Mouse (Mus musculus): Measurements from ENCODE around the gene Olfm2. TPM values are rescaled to one million over a fixed set of nuclear protein-coding genes. Genes with fewer than 3 reads are reported as not detected.
"Not testable (repeated sequence)": the region's sequence is repeated elsewhere in the genome, so short reads cannot be mapped to it uniquely, and the experiment has no call there.

Gene Olfm2
- total RNA-seq, 2 experiments from 2014 or later = 0.53 to 0.58 TPM

DNA sequence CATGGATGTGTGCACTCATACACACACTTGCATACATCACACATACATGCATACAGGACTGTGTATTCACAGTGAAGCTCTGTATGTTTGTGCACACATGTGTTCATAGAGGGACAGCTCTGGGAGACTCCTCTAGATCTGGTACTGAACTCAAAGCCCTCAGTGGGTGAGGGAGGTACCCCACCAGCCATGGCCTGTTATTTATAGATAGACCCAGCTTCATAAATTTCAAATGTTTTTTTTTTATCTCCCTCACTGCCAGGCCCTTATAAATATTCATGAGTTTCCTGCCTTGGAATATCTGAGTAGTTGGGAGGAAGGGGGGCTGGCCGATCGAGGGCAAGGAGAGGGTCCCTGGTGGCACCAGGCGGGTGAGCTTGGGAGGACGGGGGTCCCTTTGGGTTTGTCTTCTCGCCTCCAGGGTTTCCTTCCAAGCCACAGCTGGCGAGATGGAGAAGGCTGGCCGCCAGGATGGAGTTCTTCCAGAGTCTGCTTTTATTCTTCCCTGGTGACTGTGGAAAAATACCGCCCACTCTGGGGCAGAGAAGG lies 42.2 kb downstream of the Olfm2 start:
- DNase-seq (ENCODE audit: low spot score in 2 of 2) = no peak

DNA sequence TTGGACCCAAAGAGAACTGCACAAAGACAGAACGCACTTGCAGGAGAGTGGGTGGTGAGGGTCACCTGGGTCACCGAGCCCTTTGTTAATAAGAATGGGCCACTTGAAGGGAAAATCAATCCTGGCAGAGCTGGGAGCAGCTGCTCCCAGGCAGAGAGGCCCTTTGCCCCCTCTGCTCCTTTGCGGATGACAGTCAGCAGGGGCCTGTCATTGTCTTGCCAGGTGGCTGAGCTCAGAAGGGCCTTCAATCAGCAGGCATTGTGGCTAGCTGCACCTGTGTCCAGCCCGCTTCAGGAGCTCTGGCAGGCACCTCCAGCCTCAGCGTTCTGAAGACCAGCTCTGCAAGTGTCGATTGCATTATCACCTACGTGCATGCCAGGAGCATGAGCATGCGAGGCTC lies 48.7 kb downstream of the Olfm2 start:
- DNase-seq (ENCODE audit: low spot score in 2 of 2) = no peak

DNA sequence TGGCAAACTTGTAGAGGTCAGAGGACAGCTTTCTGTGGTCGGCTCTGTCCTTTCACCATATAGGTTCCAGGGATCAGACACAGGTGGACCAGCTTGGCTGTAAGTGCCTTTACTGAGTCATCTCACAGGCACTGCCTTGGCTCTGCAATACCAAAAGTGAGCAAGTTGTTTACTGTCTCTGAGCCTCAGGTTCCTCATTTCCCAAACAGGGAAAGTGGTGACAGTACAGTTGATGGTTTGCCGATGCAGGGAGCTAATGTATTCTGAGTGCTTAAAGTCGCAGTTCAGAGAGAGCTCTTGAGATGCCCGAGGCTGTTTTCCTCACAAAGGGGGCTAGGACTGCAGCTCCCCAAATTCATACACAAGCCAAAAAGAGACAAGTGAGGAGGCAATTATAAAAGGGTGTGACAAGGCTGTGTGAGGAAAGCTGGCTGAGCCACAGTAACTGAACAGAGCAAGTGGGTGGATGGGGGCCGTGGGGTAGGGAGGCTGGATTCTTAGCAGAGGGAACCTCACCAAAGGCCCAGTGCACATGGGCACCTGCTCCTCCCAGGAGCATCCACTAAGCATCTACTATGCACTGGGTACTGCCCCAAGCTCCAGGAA lies 49.9 kb downstream of the Olfm2 start:
- DNase-seq (ENCODE audit: low spot score in 2 of 2) = no peak

DNA sequence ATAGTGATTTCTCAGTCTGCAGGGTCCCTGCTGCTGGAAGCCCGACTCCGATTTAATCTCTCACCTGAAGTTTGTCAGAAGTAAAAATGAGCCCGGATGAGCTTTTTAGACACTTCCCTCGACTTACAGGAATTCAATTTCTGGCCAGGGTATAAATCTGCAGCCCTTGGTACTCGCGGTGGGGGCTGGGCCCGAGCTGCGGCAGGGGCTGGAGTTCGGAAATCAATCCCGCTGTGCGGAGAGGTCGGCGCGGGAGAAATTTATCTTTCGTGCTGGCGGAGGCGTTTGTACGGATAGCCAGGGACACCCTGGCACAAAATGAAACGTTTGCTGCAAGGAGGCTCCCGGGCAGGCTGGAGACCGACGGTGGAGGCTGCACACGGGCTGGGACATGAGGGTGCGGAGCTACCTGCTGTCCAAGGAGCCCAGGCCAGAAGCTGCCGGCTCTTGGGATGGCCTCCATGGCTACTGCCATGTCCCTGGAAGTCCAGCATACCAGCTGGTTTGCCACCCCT lies 51.4 kb downstream of the Olfm2 start:
- peak; percentile 27 to 28 for DNase-seq (ENCODE audit: low spot score in 2 of 2)

DNA sequence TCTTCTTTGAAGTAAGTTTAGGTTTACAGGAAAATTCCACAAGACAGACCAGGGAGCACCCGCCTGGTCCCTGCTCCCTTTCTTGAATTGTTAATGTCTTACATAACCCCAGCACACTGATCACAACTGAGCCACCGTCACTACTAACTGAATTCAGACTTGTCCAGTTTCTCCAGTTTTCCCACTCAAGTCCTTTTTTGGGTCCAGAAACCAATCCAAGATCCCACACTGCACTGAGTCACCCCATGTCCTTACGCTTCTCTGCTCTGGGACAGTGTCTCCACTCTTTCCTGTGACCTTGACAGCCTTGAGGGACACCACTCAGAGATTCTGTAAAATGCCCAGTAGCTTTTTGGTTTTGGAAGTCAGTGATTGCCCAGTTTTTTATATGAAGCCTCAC lies 53.3 kb downstream of the Olfm2 start:
- DNase-seq (ENCODE audit: low spot score in 2 of 2) = no peak

DNA sequence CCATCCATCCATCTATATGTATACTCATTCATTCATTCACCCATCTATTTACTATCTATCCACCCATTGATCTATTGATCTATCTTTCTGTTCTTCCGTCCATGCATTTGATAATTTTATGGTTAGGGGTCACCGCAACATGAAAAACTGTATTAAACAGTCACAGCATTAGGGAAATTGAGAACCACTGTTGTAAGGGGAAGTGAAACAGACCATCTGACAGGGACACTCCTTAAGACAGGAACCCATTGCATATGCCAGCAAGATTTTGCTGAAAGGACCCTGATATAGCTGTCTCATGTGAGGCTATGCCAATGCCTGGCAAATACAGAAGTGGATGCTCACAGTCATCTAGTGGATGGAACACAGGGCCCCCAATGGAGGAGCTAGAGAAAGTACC lies 55.7 kb downstream of the Olfm2 start:
- DNase-seq (ENCODE audit: low spot score in 2 of 2) = not testable (repeated sequence)

DNA sequence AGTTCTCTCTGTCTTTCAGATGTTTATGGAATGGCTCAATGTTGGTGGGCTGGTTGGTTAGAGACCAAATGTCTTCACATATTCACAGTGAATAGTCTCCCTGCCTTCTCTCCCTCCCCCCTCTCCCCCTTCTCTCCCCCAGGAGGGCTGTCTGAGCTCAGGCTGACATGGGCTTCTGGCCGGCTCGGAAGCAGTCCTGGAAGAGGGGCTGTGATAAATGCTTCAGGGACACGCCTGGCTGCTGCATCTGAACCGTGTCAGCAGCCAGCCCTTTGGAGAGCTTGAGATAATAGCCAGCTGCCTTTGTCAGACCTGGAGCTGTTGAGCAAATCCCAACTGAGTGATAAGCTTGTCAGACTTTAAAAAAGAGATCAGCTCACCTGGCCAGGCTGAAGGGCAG lies 56.2 kb downstream of the Olfm2 start:
- DNase-seq (ENCODE audit: low spot score in 2 of 2) = no peak

DNA sequence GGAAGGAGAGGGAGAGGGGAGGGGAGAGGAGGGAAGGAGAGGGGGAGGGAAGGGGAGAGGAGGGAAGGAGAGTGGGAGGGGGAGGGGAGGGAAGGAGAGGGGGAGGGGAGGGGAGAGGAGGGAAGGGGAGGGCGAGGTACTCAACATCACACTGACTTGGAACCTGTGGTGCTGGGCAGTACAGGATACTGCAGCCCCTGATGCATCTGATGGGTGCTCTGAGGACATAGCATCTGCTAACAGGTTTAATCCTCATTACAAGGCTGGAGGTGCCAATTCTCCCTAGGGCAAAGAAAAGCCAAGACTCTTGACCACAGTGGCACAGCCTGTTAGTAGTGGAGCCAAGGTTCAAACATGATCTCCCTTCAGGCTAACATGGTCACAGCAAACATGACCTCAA lies 56.7 kb downstream of the Olfm2 start:
- no peak for DNase-seq (ENCODE audit: low spot score in 2 of 2)

DNA sequence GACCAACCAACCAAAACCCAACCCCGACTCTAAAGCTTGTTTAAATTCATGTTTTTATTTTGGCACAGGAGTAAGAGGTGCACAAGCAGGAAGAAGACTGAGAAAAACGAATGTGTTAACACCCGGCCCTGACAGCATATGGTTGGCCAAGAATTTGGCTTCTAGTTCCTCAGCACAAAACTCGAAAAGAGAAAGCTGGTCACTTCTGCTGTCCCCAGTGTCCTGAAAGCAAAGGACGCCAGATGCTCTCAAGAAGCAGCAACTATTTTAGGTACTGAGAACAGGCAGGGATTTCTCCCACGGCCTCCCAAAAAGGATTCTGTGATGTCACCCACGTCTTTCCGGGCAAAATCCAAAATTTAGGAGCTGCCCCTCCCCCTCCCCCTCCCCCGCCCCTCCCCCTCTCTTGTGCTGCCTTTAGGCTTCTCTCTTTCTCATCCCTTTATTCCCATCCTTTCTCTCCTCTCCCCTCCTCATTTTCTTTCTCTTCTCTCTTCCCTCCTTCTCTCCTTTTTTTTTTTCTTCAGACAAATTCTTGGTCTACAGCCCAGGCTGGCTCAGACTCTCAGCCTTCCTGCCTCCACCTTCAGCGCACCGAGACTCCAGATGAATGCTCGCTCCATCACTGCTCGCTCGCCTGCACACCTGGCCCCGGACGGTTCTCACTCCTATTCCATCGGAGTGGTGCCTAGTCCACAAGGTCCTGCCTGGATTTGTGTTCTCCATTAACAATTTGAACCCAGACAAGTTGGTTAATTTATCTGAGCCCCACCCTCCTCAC lies 60.9 kb downstream of the Olfm2 start:
- DNase-seq (ENCODE audit: low spot score in 2 of 2) = no peak

DNA sequence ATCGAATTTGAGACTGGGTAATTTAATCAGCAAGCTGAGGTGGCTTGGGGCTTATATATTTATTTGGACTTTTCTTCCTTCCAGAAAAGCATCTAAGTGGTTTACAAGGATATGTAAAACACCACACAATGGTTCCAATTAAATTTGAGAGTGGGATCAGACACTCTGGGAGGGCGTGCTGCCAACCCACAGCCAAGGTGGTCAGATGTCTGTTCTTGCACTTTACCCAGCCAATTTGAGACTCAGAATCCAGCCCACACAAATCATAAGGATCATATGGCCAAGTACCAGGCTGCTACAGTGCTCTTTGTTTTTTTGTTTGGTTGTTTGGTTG lies 63.8 kb downstream of the Olfm2 start:
- DNase-seq (ENCODE audit: low spot score in 2 of 2) = no peak

DNA sequence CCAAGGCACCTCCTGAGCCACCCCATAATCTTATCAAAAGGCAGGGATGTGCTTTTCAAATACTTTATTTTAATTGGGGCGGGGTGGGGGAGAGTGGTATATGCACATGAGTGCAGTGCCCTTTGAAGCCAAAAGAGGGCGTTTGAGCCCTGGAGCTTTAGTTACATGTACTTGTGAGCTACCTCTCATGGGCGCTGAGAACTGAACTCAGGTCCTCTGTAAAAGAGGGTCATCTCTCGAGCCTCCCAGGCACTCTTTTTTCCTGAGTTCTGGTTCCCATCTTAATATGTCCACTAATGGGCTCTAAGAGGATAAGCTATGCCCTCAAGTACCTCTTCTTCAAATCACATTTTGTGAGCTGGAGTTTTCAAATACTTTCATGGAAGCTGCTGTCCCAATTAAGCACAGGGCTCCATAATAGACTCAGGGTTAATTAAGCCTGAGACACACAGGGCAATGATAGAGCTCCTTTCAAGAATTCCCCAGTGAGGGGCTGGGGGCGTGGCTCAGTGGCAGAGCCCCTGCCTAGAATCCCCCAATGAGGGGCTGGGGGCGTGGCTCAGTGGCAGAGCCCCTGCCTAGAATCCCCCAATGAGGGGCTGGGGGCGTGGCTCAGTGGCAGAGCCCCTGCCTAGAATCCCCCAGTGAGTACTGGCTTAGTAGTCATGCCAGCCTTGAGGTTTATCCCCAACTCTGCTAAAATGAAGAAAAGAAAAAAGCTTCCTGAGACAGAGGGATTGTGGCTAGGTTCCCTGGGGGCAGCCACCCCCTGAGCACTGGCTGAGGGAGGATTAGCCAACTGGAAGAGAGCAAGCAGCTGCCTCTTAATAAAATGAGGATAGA lies 64.4 kb downstream of the Olfm2 start:
- no peak for DNase-seq (ENCODE audit: low spot score in 2 of 2)

DNA sequence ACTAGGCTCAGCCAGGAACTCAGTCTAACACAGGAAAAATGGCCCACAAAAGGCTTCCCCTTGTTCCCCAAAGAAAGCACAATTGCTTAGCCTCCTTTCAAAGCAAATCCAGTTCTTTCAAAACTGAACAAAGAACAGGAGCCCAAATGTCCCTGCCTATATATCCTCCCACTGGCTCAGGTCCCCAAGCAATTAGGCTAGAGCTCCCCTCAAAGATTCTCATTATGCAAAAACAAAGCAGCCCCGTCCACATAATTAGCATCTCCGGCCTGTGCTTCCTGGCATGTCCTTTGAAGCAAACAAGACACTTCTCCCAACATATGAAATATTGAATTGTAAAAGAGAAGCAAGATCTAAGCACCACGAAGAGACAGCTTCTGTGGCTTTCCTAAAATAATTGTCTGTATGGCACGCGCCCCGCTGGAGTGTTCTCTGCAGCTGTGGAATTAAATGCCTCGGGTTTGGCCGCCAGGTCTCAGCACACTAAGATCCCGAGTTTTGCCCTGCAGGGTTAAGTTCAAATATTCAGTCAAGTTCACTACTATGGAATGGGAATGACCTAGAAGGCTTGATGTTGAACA lies 65.7 kb downstream of the Olfm2 start:
- DNase-seq (ENCODE audit: low spot score in 2 of 2) = no peak

DNA sequence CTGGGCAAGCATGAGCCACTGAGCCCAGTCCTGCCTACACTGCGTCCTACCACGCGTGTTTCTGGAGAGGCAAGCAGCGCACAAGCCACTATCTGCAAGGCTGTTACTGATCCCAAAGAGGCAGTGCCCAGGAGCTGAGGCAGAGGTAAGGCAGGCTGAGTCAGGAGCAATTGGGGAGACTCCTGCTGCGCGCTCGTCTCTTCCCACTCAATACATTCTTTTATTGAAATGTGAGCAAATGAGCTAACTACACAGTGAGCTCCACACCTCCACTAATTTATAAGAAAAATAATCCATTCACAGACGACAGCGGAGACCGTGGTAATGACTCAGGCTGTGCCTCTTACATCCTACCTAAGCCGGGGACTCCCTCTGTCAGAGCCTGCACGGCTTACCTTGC lies 68.3 kb downstream of the Olfm2 start:
- no peak for DNase-seq (ENCODE audit: low spot score in 2 of 2)

DNA sequence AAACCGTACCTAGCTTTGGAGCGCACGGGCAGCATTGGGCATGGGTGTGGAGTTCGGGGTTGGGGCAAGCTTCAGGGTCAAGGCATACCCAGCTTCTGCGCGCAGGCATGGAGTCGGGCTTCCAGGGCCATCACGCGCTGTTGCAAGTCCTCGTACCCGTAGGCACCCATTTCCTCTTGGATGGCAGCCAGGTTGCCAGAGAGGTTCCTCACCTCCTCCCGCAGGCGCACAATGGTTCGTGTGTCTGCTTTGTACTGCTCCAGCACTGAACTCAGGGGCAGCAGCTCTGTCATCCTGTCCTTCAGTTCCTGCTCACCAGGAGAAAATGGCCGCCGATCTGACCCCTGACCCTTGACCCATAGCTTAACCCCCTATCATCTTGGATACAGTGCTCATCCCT lies 74.1 kb downstream of the Olfm2 start:
- no peak for DNase-seq (ENCODE audit: low spot score in 2 of 2)

DNA sequence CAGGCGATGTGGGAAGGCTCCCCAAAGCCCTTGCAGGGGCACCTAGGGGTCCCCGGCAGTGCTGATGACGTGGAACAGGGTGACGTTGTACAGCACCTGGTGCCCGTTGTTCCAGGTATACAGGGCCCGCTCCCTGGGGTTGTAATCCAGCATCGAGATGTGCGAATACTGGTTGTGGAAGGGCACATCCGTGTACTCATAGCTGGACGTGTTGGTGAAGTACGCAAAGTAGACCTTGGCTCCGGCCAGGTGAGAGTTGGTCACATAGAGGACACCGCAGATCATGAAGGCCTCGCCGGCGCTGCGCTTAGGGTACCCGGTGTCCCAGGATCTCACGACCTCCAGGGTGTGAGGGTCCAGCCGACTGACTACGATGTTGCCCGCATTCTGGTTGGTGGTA lies 78.1 kb downstream of the Olfm2 start:
- no peak for DNase-seq (ENCODE audit: low spot score in 2 of 2)

DNA sequence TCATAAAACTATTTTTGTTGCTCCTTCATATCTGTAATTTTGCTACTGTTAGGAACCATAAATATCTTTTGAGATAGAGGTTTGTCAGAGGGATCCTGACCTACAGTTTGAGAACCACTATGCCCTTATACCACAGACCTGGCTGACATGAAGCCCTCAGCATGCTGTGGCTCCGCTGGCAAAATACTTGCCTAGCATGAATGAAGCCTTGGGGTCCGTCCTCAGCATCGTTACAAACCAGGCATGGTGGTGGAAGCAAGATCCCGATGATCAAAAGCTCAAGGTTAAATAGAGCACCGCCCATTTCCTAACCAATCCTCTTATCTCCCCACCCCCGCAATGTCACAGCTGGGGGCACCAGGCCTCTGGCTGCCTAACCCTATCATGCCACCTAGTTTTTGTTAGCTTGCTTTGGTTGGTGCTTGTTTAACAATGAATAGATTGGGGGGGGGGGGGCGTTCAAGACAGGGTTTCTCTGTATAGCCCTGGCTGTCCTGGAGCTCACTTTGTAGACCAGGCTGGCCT lies 79.6 kb downstream of the Olfm2 start:
- no peak for DNase-seq (ENCODE audit: low spot score in 2 of 2)

DNA sequence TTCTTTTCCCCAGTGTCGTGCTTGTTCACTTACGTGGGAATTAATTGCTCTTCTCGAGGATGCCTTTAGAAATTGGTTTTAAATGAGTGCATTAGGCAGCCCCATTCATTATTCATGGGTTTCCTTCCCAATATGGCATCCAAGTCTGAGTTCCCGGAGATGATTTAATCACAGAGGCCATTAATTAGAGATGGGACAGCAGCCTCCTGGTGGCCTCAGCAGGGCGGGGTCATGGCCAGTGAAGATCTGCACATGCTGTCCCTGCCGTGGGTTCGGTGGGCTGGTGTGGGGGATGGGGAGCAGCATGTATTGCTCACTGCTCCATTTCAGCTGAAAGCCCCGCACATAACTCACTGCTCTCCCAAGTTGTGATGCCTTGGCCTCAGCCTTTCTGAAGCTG lies 80.2 kb downstream of the Olfm2 start:
- DNase-seq (ENCODE audit: low spot score in 2 of 2) = no peak

DNA sequence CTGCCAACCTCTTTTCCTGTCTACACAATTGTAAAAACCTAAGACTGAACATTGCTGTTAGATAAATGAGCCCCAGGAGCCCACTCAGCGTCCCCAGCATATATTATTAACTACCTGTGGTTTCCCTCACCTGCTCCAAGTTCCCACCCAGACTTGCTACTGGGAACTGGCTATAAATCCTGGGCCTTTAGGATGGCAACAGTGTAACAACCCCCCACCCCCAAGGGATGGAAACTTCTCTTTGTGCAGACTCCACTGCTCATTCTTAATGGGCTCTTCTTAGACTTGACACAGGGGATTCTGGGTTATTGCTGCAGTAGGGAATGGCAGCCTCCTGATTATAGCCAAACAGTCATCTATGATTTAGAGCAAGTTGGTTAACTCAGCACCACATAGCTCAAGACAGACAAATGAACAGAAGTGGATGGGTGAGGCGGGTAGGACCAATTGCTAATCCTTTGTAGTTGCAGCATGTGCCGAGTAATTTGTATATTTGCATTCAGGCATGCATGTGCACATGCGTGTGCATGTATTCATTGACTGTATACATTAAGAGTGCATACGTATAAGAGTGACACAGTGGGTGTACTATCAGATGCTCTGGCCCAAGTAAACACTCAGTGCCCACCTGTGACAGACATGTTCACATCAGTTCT lies 81.0 kb downstream of the Olfm2 start:
- DNase-seq (ENCODE audit: low spot score in 2 of 2) = no peak

DNA sequence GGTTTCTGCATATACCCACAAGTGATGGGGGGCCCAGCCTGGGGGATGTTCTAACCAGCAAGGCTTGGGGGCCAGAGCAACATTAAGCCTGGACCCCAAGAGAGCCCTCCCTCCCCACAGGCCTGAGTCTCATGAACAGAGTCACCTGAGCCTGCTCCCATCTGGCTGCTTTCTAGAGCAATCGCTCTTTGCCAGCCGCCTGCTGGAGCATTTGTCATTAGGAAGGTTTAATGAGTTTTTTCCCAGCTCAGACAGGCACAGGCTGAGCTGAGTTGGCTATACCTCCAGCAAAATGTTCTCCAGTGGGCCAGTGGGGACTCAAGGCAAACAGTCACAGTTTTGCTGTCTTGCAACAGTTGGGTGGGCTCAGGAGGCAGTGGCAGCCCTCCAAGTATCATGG lies 81.8 kb downstream of the Olfm2 start:
- no peak for DNase-seq (ENCODE audit: low spot score in 2 of 2)

DNA sequence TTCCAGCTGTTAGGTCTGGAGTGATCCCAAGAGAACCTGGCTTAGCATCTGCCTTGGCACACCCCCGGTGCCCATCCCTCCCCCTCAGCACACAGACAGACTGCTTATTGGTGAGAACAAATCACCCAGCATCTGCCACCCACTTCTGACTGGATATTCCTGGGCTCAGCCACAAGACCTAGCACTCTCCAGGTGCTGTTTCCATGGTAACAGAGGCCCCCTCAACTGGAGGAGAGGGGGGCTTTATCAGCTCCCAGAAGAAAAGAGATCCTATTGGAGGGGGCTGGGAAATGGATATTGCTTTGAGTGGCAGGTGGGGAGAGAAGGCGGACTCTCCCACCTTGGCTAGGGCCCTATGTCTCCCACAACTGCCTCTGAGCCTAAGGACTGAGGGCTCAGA lies 82.2 kb downstream of the Olfm2 start:
- no peak for DNase-seq (ENCODE audit: low spot score in 2 of 2)

DNA sequence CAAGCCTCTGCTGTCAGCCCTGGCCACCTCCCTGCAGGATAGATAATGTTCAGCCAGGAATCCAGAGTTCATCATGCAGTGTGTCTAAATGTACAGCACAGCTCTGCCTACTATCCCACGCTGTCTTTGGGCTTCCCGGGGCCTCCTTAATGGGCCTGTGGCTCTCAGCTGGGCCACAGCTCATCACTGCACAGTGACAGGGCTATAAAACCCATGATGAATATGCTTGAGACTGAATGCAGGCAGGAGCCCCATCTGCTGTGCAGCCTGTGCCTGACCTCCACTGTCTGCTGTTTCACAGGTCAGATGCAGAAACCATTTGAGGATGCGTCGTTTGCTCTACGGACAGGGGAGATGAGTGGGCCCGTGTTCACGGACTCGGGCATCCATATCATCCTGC lies 83.3 kb downstream of the Olfm2 start:
- DNase-seq (ENCODE audit: low spot score in 2 of 2) = no peak
